ENCODE assay signal across 16 mouse cellular contexts in genomic region chr6:134756058-134756457, GRCm38 (mm10).
"Had no signal": no experiment of that assay in that cellular context is flagged by ENCODE, and none has a peak within 500 bp of the region (broad histone marks: within the 10 kb centered on the region; RNA-seq: fewer than 3 reads in every experiment).

No protein-coding gene starts in this region.

- DNase-seq: gastrocnemius, postnatal 14 days; gastrocnemius, postnatal 36 days; heart, adult 2 months; heart, postnatal 4 days; kidney, adult 2 months; kidney, adult 9 months; kidney, postnatal 14 days; kidney, postnatal 36 days; layer of hippocampus, adult 9-11 months; layer of hippocampus, postnatal 36 days; left cerebral cortex, postnatal 4 days; liver, embryonic 13.5 days had no signal

- ATAC-seq: hindbrain, embryonic 16.5 days; inflammation-experienced regulatory T-cells, adult 6 months; intestine, embryonic 15.5 days; intestine, postnatal 0 days had no signal
